Mouse (Mus musculus): ENCODE results near the gene L3mbtl1. TPM values are rescaled to one million over a fixed set of nuclear protein-coding genes. Genes with fewer than 3 reads are reported as not detected.

L3mbtl1 gene
- polyA plus RNA-seq, 1 experiment from 2014 or later: 0.07 TPM

DNA sequence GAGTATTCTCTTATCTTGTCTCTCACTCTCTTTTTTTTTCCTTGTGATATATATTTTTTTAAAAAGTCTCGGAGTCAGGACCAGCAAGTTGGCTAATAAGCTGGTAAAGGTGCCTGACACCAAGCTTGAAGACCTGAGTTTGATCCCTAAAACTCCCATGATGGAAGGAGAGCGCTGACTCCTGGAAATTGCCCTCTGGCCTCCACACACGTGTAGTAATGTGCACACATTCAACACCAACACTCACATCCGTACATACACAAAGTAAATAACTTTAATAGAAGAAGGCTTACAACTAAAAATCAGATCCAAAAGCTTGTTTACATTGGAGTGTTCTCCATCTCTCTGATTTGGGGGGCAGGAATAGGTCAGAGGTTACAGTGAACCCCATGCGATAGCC is 29.9 kb downstream of the L3mbtl1 start:
- H3K4me3 ChIP-seq (ENCODE audit: low read depth, low read length): no peak overlapping the region
- no peak overlapping the region for H3K9ac ChIP-seq (ENCODE audit: low read length)
- DNase-seq (ENCODE audit: low spot score) (no peak), ATAC-seq (replicated peaks; ENCODE audit: low FRiP score, low TSS enrichment, low read depth) (no peak)
- H3K36me3 ChIP-seq (ENCODE audit: control insufficient read depth, insufficient read depth, low read length): no peaks in the 10 kb centered on the region
- H3K4me2 ChIP-seq (ENCODE audit: low read length): no peak overlapping the region
- no peak overlapping the region for H3K27ac ChIP-seq (ENCODE audit: low read depth)
- no peaks in the 10 kb centered on the region for H3K9me3 ChIP-seq (ENCODE audit: control insufficient read depth, low read length)
- WGBS: 63% methylated on average over 5 of the region's 5 CpGs
- no peaks in the 10 kb centered on the region for H3K27me3 ChIP-seq (replicated peaks; ENCODE audit: control insufficient read depth, insufficient read depth, low read length)
- H3K4me1 ChIP-seq (replicated peaks; ENCODE audit: control insufficient read depth, insufficient read depth, low read length): no peaks in the 10 kb centered on the region; the same call in 1 of the 2 replicates

- Histone ChIP-seq H3K4me2 (ENCODE audit: low read length) (no peak overlapping the region), H3K27me3 (replicated peaks; ENCODE audit: control insufficient read depth, insufficient read depth, low read length) (no peaks in the 10 kb centered on the region), H3K27ac (ENCODE audit: low read depth) (no peak overlapping the region), H3K4me1 (replicated peaks; ENCODE audit: control insufficient read depth, insufficient read depth, low read length) (no peaks in the 10 kb centered on the region; the same call in 1 of the 2 replicates), H3K36me3 (ENCODE audit: control insufficient read depth, insufficient read depth, low read length) (no peaks in the 10 kb centered on the region), H3K9me3 (ENCODE audit: control insufficient read depth, low read length) (no peaks in the 10 kb centered on the region), H3K9ac (ENCODE audit: low read length) (no peak overlapping the region), H3K4me3 (ENCODE audit: low read depth, low read length) (no peak overlapping the region)
- 15% methylated on average over 11 of the region's 11 CpGs for WGBS
- DNase-seq (ENCODE audit: low spot score) (no peak), ATAC-seq (replicated peaks; ENCODE audit: low FRiP score, low TSS enrichment, low read depth) (no peak)
Observed at GRCm38 (mm10) chr2:162973637-162974036, 30.4 kb downstream of the L3mbtl1 start.

GRCm38 (mm10) chr2:162975157-162975775 is 32.0 kb downstream of the L3mbtl1 start:
- ATAC-seq (replicated peaks; ENCODE audit: low FRiP score, low TSS enrichment, low read depth) (no peak), DNase-seq (ENCODE audit: low spot score) (no peak)
- Histone ChIP-seq H3K4me2 (ENCODE audit: low read length) (no peak overlapping the region), H3K4me1 (replicated peaks; ENCODE audit: control insufficient read depth, insufficient read depth, low read length) (no peaks in the 10 kb centered on the region; the same call in 1 of the 2 replicates), H3K27ac (ENCODE audit: low read depth) (no peak overlapping the region), H3K36me3 (ENCODE audit: control insufficient read depth, insufficient read depth, low read length) (no peaks in the 10 kb centered on the region), H3K9me3 (ENCODE audit: control insufficient read depth, low read length) (no peaks in the 10 kb centered on the region), H3K9ac (ENCODE audit: low read length) (no peak overlapping the region), H3K4me3 (ENCODE audit: low read depth, low read length) (no peak overlapping the region), H3K27me3 (replicated peaks; ENCODE audit: control insufficient read depth, insufficient read depth, low read length) (no peaks in the 10 kb centered on the region)
- WGBS: 80% methylated on average over 11 of the region's 11 CpGs

DNA sequence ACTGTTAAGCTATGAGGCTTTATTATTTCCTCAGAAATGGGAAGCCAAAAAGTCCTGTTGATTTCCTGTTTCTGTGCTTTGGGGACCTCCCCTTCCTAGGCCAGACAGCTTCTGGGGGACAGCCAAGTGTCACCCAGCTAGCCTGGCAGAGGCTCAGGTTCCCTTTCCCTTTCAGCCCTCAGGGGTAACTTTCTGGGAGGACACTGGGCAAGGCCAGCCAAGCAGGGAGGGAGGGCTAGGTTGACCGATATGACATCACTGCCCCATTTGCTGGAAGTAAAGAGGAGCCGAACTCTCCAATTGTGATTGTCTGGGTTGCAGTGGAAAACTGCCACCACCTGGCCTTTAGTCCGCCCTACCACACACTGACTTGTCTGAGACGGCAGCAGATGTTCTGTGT is 32.7 kb downstream of the L3mbtl1 start:
- Histone ChIP-seq H3K27me3 (replicated peaks; ENCODE audit: control insufficient read depth, insufficient read depth, low read length) (no peaks in the 10 kb centered on the region), H3K9ac (ENCODE audit: low read length) (no peak overlapping the region), H3K4me1 (replicated peaks; ENCODE audit: control insufficient read depth, insufficient read depth, low read length) (no peaks in the 10 kb centered on the region; the same call in 1 of the 2 replicates), H3K4me2 (ENCODE audit: low read length) (no peak overlapping the region), H3K36me3 (ENCODE audit: control insufficient read depth, insufficient read depth, low read length) (no peaks in the 10 kb centered on the region), H3K4me3 (ENCODE audit: low read depth, low read length) (no peak overlapping the region), H3K9me3 (ENCODE audit: control insufficient read depth, low read length) (no peaks in the 10 kb centered on the region), H3K27ac (ENCODE audit: low read depth) (no peak overlapping the region)
- no peak for DNase-seq (ENCODE audit: low spot score)
- WGBS: 58% methylated on average over 4 of the region's 4 CpGs
- no peak for ATAC-seq (replicated peaks; ENCODE audit: low FRiP score, low TSS enrichment, low read depth)

- no peaks in the 10 kb centered on the region for H3K27me3 ChIP-seq (replicated peaks; ENCODE audit: control insufficient read depth, insufficient read depth, low read length)
- H3K4me1 ChIP-seq (replicated peaks; ENCODE audit: control insufficient read depth, insufficient read depth, low read length): no peaks in the 10 kb centered on the region; the same call in 1 of the 2 replicates
- H3K4me3 ChIP-seq (ENCODE audit: low read depth, low read length): no peak overlapping the region
- H3K9me3 ChIP-seq (ENCODE audit: control insufficient read depth, low read length): no peaks in the 10 kb centered on the region
- H3K27ac ChIP-seq (ENCODE audit: low read depth): no peak overlapping the region
- H3K4me2 ChIP-seq (ENCODE audit: low read length): no peak overlapping the region
- H3K9ac ChIP-seq (ENCODE audit: low read length): no peak overlapping the region
- ATAC-seq (replicated peaks; ENCODE audit: low FRiP score, low TSS enrichment, low read depth): no peak
- DNase-seq (ENCODE audit: low spot score): no peak
- WGBS: 88% methylated on average over 6 of the region's 6 CpGs
- H3K36me3 ChIP-seq (ENCODE audit: control insufficient read depth, insufficient read depth, low read length): no peaks in the 10 kb centered on the region
Observed at GRCm38 (mm10) chr2:162984381-162984780, 41.1 kb downstream of the L3mbtl1 start.

DNA sequence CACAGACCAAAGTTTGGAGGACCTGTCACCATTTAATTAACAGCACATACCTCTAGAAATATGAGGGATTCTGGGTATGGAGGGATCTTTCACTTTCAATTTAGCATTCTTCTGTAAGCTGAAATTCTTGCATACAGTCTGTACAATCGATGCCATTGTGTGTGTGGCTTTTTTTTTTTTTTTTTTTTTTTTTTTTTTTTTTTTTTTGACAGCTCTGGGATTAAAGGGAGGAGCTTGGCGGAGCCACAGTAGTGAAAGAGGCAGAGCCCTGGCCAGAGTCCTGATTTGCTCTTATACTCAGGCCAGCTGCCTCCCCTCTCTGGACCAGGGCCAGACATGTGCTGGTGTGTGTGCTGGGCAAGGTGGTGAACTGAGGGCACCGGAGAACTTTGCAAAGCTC is 42.7 kb downstream of the L3mbtl1 start:
- Histone ChIP-seq H3K36me3 (ENCODE audit: control insufficient read depth, insufficient read depth, low read length) (no peaks in the 10 kb centered on the region), H3K27me3 (replicated peaks; ENCODE audit: control insufficient read depth, insufficient read depth, low read length) (no peaks in the 10 kb centered on the region), H3K9me3 (ENCODE audit: control insufficient read depth, low read length) (no peaks in the 10 kb centered on the region), H3K4me1 (replicated peaks; ENCODE audit: control insufficient read depth, insufficient read depth, low read length) (no peaks in the 10 kb centered on the region; the same call in 1 of the 2 replicates), H3K4me3 (ENCODE audit: low read depth, low read length) (no peak overlapping the region), H3K27ac (ENCODE audit: low read depth) (no peak overlapping the region), H3K9ac (ENCODE audit: low read length) (no peak overlapping the region), H3K4me2 (ENCODE audit: low read length) (no peak overlapping the region)
- WGBS: 63% methylated on average over 3 of the region's 3 CpGs
- DNase-seq (ENCODE audit: low spot score) (no peak), ATAC-seq (replicated peaks; ENCODE audit: low FRiP score, low TSS enrichment, low read depth) (no peak)

DNA sequence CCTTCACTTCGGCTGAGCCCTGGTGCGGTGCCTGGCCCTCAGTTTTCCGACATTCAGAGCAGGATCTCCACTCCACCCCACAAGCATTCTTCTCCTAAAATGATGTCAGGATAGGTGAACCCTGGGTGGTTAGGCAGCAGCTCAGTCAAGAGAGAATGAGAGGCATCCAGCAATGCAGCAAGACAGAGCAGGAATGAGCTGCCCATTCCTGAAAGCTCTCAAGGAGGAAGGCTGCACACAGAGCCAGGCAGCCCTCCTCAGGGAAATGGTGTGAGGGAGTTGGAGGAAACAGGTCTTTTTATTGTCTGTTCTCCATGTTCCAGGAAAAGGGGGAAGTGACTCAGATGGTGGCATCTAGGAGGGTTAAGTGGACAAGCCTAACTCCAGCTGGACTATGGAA is 43.5 kb downstream of the L3mbtl1 start:
- Histone ChIP-seq H3K27me3 (replicated peaks; ENCODE audit: control insufficient read depth, insufficient read depth, low read length) (no peaks in the 10 kb centered on the region), H3K4me3 (ENCODE audit: low read depth, low read length) (no peak overlapping the region), H3K9ac (ENCODE audit: low read length) (no peak overlapping the region), H3K36me3 (ENCODE audit: control insufficient read depth, insufficient read depth, low read length) (no peaks in the 10 kb centered on the region), H3K4me1 (replicated peaks; ENCODE audit: control insufficient read depth, insufficient read depth, low read length) (no peaks in the 10 kb centered on the region; the same call in 1 of the 2 replicates), H3K27ac (ENCODE audit: low read depth) (no peak overlapping the region), H3K9me3 (ENCODE audit: control insufficient read depth, low read length) (no peaks in the 10 kb centered on the region), H3K4me2 (ENCODE audit: low read length) (no peak overlapping the region)
- WGBS: 77% methylated on average over 3 of the region's 3 CpGs
- ATAC-seq (replicated peaks; ENCODE audit: low FRiP score, low TSS enrichment, low read depth) (no peak), DNase-seq (ENCODE audit: low spot score) (no peak)

DNA sequence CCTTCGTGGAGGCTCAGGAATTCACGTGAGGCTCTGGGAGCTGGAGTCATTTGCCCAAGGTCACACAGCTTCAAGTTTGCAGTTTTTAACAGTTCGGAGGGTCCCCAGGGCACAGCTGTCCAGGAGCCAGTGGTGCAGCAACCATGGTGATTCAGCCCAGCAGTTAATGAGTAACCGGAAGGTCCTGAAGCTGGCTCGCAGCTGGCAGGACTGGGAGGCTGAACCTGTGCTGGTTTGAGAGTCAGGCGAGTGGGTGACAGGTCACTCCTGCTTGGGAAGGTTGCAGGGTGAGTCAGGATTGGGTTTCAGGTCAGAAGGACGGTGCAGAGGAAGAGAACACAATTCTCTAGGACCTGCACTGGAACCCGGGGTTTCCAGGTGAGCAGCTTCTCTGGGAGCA is 43.9 kb downstream of the L3mbtl1 start, which contains the start of gene Sgk2:
Gene Sgk2 (plus strand): TSS at position 113 of the 400 bp plus-strand sequence.
- H3K4me2 ChIP-seq (ENCODE audit: low read length): no peak within 1 kb of the TSS
- H3K9me3 ChIP-seq (ENCODE audit: control insufficient read depth, low read length): no peaks in the 10 kb centered on the region
- no peak within 1 kb of the TSS for H3K27ac ChIP-seq (ENCODE audit: low read depth)
- H3K9ac ChIP-seq (ENCODE audit: low read length): no peak within 1 kb of the TSS
- H3K4me1 ChIP-seq (replicated peaks; ENCODE audit: control insufficient read depth, insufficient read depth, low read length): no peaks in the 10 kb centered on the region; the same call in 1 of the 2 replicates
- H3K27me3 ChIP-seq (replicated peaks; ENCODE audit: control insufficient read depth, insufficient read depth, low read length): no peaks in the 10 kb centered on the region
- ATAC-seq (replicated peaks; ENCODE audit: low FRiP score, low TSS enrichment, low read depth) (peak; percentile 86), DNase-seq (ENCODE audit: low spot score) (no peak)
- H3K4me3 ChIP-seq (ENCODE audit: low read depth, low read length): no peak within 1 kb of the TSS
- WGBS: 53% methylated on average over 8 of the region's 8 CpGs
- H3K36me3 ChIP-seq (ENCODE audit: control insufficient read depth, insufficient read depth, low read length): no peaks in the 10 kb centered on the region

DNA sequence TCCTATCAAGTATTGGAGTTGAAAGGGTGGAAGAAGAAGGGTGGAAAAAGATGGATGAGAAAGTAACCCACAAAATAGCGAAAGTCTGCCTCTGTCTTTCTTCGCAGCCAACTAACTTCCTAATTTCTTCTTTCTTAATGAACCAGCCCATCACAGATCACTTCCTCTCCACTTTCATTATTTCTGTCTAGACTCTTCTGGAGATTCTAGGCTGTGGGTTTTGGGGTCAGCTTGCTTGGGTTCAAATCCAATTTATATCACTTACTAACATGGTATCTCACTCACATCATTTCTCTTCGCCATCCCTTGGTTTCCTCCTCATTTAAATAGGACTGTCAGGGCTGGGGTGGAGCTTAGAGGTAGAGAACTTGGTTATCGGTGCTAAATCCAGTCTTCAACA is 45.0 kb downstream of the L3mbtl1 start:
- Histone ChIP-seq H3K4me2 (ENCODE audit: low read length) (no peak overlapping the region), H3K27ac (ENCODE audit: low read depth) (no peak overlapping the region), H3K4me3 (ENCODE audit: low read depth, low read length) (no peak overlapping the region), H3K36me3 (ENCODE audit: control insufficient read depth, insufficient read depth, low read length) (no peaks in the 10 kb centered on the region), H3K9me3 (ENCODE audit: control insufficient read depth, low read length) (no peaks in the 10 kb centered on the region), H3K9ac (ENCODE audit: low read length) (no peak overlapping the region), H3K4me1 (replicated peaks; ENCODE audit: control insufficient read depth, insufficient read depth, low read length) (no peaks in the 10 kb centered on the region; the same call in 1 of the 2 replicates), H3K27me3 (replicated peaks; ENCODE audit: control insufficient read depth, insufficient read depth, low read length) (no peaks in the 10 kb centered on the region)
- no peak for DNase-seq (ENCODE audit: low spot score)
- no peak for ATAC-seq (replicated peaks; ENCODE audit: low FRiP score, low TSS enrichment, low read depth)
- 89% methylated on average over 4 of the region's 4 CpGs for WGBS

All from intestine, embryonic 14.5 days (tissue).